Mouse (Mus musculus) MEL-GATA-1-ER (cell line): ENCODE measurements around the gene Maged1.

ENCODE experiments used
- DNase-seq: peaks from one replicate; pipeline ENCODE4 v3.0.0-alpha.2; 2012; ENCODE audit warnings: low read depth; ENCODE audit errors: extremely low read depth

Maged1 gene

GRCm38 (mm10) chrX:94541918-94542355 lies at the start of gene Maged1:
Gene Maged1, minus strand, starts transcription at chrX:94542143.
- peak; percentile 97 for DNase-seq

DNA sequence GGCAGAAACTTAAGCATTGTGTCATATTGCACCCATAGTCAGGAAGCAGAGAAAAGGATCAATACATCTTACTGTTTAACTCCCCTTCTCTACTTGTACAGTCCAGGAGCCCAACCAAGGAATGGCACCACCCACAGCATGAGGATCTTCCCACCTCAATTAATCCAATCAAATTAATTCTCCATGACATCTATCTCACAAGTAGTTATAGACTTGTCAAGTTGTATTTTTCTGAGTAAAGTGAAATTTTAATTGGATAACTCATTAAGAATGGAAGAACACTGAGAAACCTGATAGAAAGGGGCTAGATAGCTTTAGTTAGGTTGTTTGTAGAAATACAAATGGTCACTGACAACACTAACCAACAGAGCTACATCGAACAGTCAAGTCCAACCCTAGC lies 38.3 kb upstream of the Maged1 start:
- no peak for DNase-seq

DNA sequence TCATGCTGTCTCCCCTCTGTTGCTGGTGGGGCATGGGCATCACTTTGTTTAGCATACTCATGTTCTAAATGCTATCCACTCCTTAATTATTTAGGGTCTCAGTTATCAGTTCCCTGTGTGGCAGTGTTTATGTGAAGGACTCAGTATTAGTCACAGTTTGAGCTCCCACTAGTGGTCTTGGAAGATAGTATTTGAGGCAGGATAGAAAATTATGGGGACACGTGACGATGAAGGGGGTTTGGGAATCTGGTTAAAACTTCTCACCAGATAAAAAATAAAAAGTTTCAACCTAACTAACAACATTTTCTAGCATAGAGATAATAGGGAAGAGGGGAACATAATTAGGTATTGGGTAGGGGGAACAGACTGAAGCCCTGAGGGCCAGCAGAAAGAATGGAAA lies 22.8 kb upstream of the Maged1 start:
- no peak for DNase-seq

DNA sequence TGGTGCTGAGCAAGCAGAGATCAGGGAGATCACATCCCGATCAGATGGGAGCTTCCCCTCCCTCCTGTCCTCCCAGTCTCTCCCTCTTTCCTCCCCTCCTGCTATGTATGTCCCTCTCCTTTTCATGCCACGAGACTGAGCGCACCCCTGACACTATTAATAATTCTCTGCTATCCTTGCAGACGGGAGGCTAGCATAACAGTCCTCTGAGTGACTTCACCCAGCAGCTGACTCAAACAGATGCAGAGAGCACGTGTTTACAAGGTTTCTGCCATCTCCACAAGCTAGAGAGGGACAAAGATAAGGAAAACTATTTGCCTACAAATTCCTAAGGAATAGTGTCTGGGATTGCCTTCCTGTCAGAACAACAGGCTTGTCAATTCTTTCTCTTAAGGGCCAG lies 20.4 kb upstream of the Maged1 start:
- DNase-seq = no peak

- peak; percentile 81 for DNase-seq
Observed at GRCm38 (mm10) chrX:94548227-94548626, 6.3 kb upstream of the Maged1 start.

DNA sequence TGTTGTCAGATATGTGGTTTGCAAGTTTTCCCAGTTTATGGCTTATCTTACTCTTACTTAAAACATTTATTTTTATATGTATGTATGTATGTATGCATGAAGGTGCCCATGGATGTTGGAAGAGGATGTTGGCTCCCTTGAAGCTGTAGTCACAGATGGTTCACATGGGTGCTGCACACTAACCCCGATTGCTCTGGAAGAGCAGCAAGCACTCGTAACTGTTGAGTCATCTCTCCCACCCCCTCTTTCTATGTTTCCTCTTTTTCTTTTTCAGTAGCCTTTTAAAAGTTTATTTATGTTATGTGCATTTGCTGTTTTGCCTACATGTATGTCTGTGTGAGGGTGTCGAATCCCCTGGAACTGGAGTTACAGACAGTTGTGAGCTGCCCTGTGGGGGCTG lies 4.0 kb upstream of the Maged1 start:
- DNase-seq = peak; percentile 59

- DNase-seq = peak; percentile 55
Observed at GRCm38 (mm10) chrX:94544923-94545322, 3.0 kb upstream of the Maged1 start.

- no peak for DNase-seq
Observed at GRCm38 (mm10) chrX:94542536-94542935, 593 bp upstream of the Maged1 start.

DNA sequence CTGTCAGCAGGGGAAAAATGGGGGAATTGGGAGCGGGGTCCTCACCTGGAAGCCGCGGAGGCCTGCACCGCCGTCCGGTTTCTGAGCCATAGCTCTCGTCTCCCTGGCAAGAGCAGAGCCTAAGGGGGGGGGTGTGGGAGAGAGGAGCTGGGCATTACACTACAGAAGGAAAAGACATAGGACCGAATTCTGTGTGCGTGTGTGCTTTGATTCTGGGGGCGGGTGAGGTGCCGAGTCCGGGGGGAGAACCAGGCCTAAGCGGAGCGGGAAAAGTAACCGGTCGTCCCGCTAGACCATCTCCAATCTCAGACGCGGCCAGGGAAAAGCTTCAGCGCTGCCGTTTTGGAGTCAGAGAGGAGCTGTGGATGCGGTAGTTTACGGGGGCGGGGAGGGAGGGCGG lies 737 bp downstream of the Maged1 start:
- no peak for DNase-seq

- no peak for DNase-seq
Observed at GRCm38 (mm10) chrX:94540341-94541201, 1.4 kb downstream of the Maged1 start.

DNA sequence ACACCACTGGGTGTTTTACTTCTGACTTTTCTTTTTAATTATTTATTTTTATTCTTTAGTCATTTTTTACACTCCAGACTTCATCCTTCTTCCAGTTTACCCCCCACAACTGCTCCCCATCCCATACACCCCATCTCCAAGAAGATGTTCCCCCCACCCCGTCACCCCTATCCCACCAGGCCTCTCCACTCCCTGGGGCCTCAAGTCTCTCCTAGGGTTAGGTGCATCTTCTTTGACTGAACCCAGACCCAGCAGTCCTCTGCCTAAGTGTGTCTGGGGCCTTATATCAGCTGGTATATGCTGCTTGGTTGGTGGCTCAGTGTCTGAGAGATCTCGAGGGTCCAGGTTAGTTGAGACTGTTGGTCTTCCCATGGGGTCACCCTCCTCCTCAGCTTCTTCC lies 7.6 kb downstream of the Maged1 start:
- no peak for DNase-seq

- no peak for DNase-seq
Observed at GRCm38 (mm10) chrX:94530301-94530700, 11.6 kb downstream of the Maged1 start.

DNA sequence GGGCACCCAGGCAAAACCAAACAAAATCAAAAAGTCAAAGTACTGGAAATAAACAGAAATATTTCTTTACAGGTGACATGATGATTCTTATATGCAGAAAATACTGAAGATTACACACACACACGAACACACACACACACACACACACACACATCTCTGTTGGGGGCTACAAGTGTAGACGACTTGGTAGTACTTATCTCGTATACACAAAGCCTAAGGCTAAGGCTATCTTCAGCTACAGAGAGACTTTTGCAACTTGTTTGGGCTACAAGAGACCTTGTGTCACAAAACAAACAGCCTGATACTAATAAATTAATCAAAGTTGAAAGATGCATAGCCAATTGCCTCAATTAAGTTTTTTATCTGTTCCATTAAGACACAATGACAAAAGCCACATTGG lies 19.8 kb downstream of the Maged1 start:
- DNase-seq = no peak

GRCm38 (mm10) chrX:94508442-94508819 lies 33.5 kb downstream of the Maged1 start:
- no peak for DNase-seq

DNA sequence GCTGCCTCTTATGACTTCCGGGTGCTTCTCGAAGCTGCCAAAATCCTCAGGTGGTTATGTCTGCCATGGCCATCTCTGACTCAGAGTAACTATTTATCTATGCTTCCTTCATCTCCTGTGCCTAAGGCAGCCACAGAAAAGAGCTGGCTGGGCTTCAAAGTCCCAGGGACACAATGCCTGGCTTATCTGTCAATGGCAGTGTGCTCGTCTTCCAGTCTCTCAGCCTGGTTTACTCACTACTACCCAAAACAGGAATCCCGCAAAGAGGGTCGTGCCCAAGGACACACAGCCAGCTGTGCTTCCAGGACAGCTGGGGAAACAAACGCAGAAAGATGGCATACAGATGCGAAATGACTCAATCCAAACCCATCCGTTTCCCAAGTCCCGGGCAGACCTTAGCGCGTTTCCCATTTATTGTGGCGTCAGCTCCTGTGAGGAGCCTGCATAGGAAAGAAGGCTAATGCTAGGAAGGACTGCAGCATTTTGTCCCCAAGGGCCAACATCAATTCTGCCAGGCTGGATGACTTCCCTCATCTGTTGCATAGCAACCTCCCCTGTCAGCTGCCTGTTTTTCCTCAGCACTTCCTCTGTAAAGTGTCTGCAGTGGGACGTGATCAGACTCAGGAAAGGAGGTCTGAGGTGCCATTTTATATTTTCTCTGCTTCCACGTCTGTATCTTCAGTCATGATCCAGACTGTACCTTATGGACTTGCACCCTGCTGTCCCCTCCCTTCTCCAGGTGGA lies 34.1 kb downstream of the Maged1 start:
- DNase-seq = peak; percentile 27

- peak; percentile 64 for DNase-seq
Observed at GRCm38 (mm10) chrX:94486001-94486792, 55.7 kb downstream of the Maged1 start.
